In the genomic region with DNA sequence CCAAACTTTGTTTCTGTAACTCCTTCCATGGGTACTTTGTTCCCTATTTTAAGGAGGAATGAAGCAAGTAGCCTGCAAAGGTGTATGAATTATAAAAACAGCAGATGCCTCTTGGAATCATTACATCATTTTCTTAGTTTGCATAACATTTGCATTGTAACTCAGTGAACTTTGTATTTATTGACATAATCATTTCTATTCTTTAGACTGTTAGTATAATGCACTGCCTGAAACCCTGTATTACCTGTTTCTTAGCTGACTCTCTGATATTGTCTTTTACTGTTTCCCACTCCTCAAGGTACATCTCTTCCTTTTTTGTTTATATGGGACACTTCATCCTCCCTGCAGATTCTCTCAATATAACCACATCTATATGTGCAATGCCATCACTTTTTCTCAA, we compare ENCODE assay signal across 28 mouse cellular contexts.
"Had no signal": no experiment of that assay in that cellular context is flagged by ENCODE, and none has a peak within 500 bp of the region (broad histone marks: within the 10 kb centered on the region; RNA-seq: fewer than 3 reads in every experiment).

No protein-coding gene starts in this region.

- H3K9ac ChIP-seq: embryonic facial prominence, embryonic 12.5 days; embryonic facial prominence, embryonic 13.5 days; embryonic facial prominence, embryonic 15.5 days; forebrain, embryonic 12.5 days; forebrain, embryonic 13.5 days; forebrain, embryonic 15.5 days; forebrain, postnatal 0 days had no signal

- H3K27ac ChIP-seq: embryonic facial prominence, embryonic 10.5 days; embryonic facial prominence, embryonic 12.5 days; embryonic facial prominence, embryonic 13.5 days; embryonic facial prominence, embryonic 15.5 days; forebrain, embryonic 10.5 days; forebrain, embryonic 12.5 days; forebrain, embryonic 13.5 days; forebrain, embryonic 15.5 days; gastrocnemius, adult 2 months; heart, adult 2 months had no signal

- H3K27me3 ChIP-seq: embryonic facial prominence, embryonic 12.5 days; embryonic facial prominence, embryonic 13.5 days; embryonic facial prominence, embryonic 15.5 days; forebrain, embryonic 12.5 days; forebrain, embryonic 13.5 days; forebrain, embryonic 15.5 days had no signal

- H3K9me3 ChIP-seq: embryonic facial prominence, embryonic 10.5 days; embryonic facial prominence, embryonic 12.5 days; embryonic facial prominence, embryonic 13.5 days; embryonic facial prominence, embryonic 15.5 days; forebrain, embryonic 10.5 days; forebrain, embryonic 12.5 days; forebrain, embryonic 13.5 days; forebrain, embryonic 15.5 days had no signal

- H3K36me3 ChIP-seq: embryonic facial prominence, embryonic 10.5 days; embryonic facial prominence, embryonic 12.5 days; embryonic facial prominence, embryonic 13.5 days; embryonic facial prominence, embryonic 15.5 days; forebrain, embryonic 10.5 days; forebrain, embryonic 12.5 days; forebrain, embryonic 15.5 days had no signal

- ATAC-seq: forebrain, embryonic 13.5 days; forebrain, embryonic 14.5 days; forebrain, embryonic 15.5 days; forebrain, embryonic 16.5 days; forebrain, postnatal 0 days had no signal

- H3K4me1 ChIP-seq: embryonic facial prominence, embryonic 10.5 days; embryonic facial prominence, embryonic 12.5 days; embryonic facial prominence, embryonic 15.5 days; forebrain, embryonic 10.5 days; forebrain, embryonic 12.5 days; forebrain, embryonic 13.5 days; forebrain, embryonic 15.5 days had no signal

- H3K4me2 ChIP-seq: embryonic facial prominence, embryonic 12.5 days; embryonic facial prominence, embryonic 13.5 days; embryonic facial prominence, embryonic 15.5 days; forebrain, embryonic 12.5 days; forebrain, embryonic 13.5 days; forebrain, embryonic 15.5 days had no signal

- DNase-seq: cerebellum, adult 8-10 months; cerebellum, adult 9-10 months; cerebellum, adult 9-11 months; cerebellum, postnatal 10 days; cerebellum, postnatal 14 days; cerebellum, postnatal 25 days; cerebellum, postnatal 36 days; embryo, embryonic 11 days; forebrain, postnatal 0 days; gastrocnemius, adult 2 months; gastrocnemius, postnatal 10 days; gastrocnemius, postnatal 14 days; gastrocnemius, postnatal 25 days; gastrocnemius, postnatal 36 days; heart, adult 11 months; heart, adult 18-20 months; heart, adult 2 months had no signal

- H3K4me3 ChIP-seq: embryonic facial prominence, embryonic 10.5 days; embryonic facial prominence, embryonic 12.5 days; embryonic facial prominence, embryonic 13.5 days; embryonic facial prominence, embryonic 15.5 days; erythroblast, embryonic 14.5 days; forebrain, embryonic 10.5 days; forebrain, embryonic 12.5 days; forebrain, embryonic 13.5 days; forebrain, embryonic 15.5 days; gastrocnemius, adult 2 months; heart, adult 2 months had no signal
